Mouse (Mus musculus): ENCODE data around the gene Ppp2r2c. TPM values are rescaled to one million over a fixed set of nuclear protein-coding genes. Genes with fewer than 3 reads are reported as not detected.

Gene Ppp2r2c
- polyA plus RNA-seq, 1 experiment from 2014 or later, result 0.40 TPM

GRCm38 (mm10) chr5:36839602-36840001 lies 28.7 kb upstream of the Ppp2r2c start:
- H3K36me3 ChIP-seq (ENCODE audit: control insufficient read depth, insufficient read depth, low read length), result no peaks in the 10 kb centered on the region
- H3K4me3 ChIP-seq (ENCODE audit: low read length), result no peak overlapping the region
- no peaks in the 10 kb centered on the region for H3K9me3 ChIP-seq (ENCODE audit: control insufficient read depth, low read length)
- ATAC-seq, result no peak
- no peaks in the 10 kb centered on the region for H3K27me3 ChIP-seq (replicated peaks; ENCODE audit: control insufficient read depth, insufficient read depth, low read length)
- no peaks in the 10 kb centered on the region for H3K4me1 ChIP-seq (ENCODE audit: control insufficient read depth, insufficient read depth, low read length)
- no peak overlapping the region for H3K27ac ChIP-seq (ENCODE audit: low read length)
- no peak overlapping the region for H3K4me2 ChIP-seq (ENCODE audit: low read depth, low read length)
- no peak overlapping the region for H3K9ac ChIP-seq (ENCODE audit: low read depth, low read length)
- WGBS, result 58% methylated on average over 8 of the region's 8 CpGs

GRCm38 (mm10) chr5:36840092-36840491 lies 28.2 kb upstream of the Ppp2r2c start:
- Histone ChIP-seq H3K27ac (ENCODE audit: low read length) (no peak overlapping the region), H3K9ac (ENCODE audit: low read depth, low read length) (no peak overlapping the region), H3K36me3 (ENCODE audit: control insufficient read depth, insufficient read depth, low read length) (no peaks in the 10 kb centered on the region), H3K4me1 (ENCODE audit: control insufficient read depth, insufficient read depth, low read length) (no peaks in the 10 kb centered on the region), H3K27me3 (replicated peaks; ENCODE audit: control insufficient read depth, insufficient read depth, low read length) (no peaks in the 10 kb centered on the region), H3K4me2 (ENCODE audit: low read depth, low read length) (no peak overlapping the region), H3K9me3 (ENCODE audit: control insufficient read depth, low read length) (no peaks in the 10 kb centered on the region), H3K4me3 (ENCODE audit: low read length) (no peak overlapping the region)
- no peak for ATAC-seq
- 79% methylated on average over 7 of the region's 7 CpGs for WGBS

GRCm38 (mm10) chr5:36841701-36842100 lies 26.6 kb upstream of the Ppp2r2c start:
- 64% methylated on average over 1 of the region's 1 CpGs for WGBS

GRCm38 (mm10) chr5:36844490-36844889 lies 23.8 kb upstream of the Ppp2r2c start:
- ATAC-seq, result no peak
- Histone ChIP-seq H3K27me3 (replicated peaks; ENCODE audit: control insufficient read depth, insufficient read depth, low read length) (no peaks in the 10 kb centered on the region), H3K9me3 (ENCODE audit: control insufficient read depth, low read length) (no peaks in the 10 kb centered on the region), H3K4me1 (ENCODE audit: control insufficient read depth, insufficient read depth, low read length) (no peaks in the 10 kb centered on the region), H3K36me3 (ENCODE audit: control insufficient read depth, insufficient read depth, low read length) (no peaks in the 10 kb centered on the region), H3K4me3 (ENCODE audit: low read length) (no peak overlapping the region), H3K9ac (ENCODE audit: low read depth, low read length) (no peak overlapping the region), H3K4me2 (ENCODE audit: low read depth, low read length) (no peak overlapping the region), H3K27ac (ENCODE audit: low read length) (no peak overlapping the region)
- WGBS, result 75% methylated on average over 10 of the region's 10 CpGs

More at GRCm38 (mm10) chr5:36841701-36842100, 26.6 kb upstream of the Ppp2r2c start:
- Histone ChIP-seq H3K4me1 (ENCODE audit: control insufficient read depth, insufficient read depth, low read length) (no peaks in the 10 kb centered on the region), H3K27me3 (replicated peaks; ENCODE audit: control insufficient read depth, insufficient read depth, low read length) (no peaks in the 10 kb centered on the region), H3K36me3 (ENCODE audit: control insufficient read depth, insufficient read depth, low read length) (no peaks in the 10 kb centered on the region), H3K4me3 (ENCODE audit: low read length) (no peak overlapping the region), H3K27ac (ENCODE audit: low read length) (no peak overlapping the region), H3K9me3 (ENCODE audit: control insufficient read depth, low read length) (no peaks in the 10 kb centered on the region), H3K4me2 (ENCODE audit: low read depth, low read length) (no peak overlapping the region), H3K9ac (ENCODE audit: low read depth, low read length) (no peak overlapping the region)
- ATAC-seq, result no peak

GRCm38 (mm10) chr5:36851572-36851971 lies 16.7 kb upstream of the Ppp2r2c start:
- H3K9ac ChIP-seq (ENCODE audit: low read depth, low read length), result no peak overlapping the region
- no peak overlapping the region for H3K4me2 ChIP-seq (ENCODE audit: low read depth, low read length)
- no peak for ATAC-seq
- H3K36me3 ChIP-seq (ENCODE audit: control insufficient read depth, insufficient read depth, low read length), result no peaks in the 10 kb centered on the region
- no peak overlapping the region for H3K4me3 ChIP-seq (ENCODE audit: low read length)
- H3K9me3 ChIP-seq (ENCODE audit: control insufficient read depth, low read length), result no peaks in the 10 kb centered on the region
- WGBS, result 25% methylated on average over 4 of the region's 4 CpGs
- H3K27me3 ChIP-seq (replicated peaks; ENCODE audit: control insufficient read depth, insufficient read depth, low read length), result no peaks in the 10 kb centered on the region
- no peaks in the 10 kb centered on the region for H3K4me1 ChIP-seq (ENCODE audit: control insufficient read depth, insufficient read depth, low read length)
- no peak overlapping the region for H3K27ac ChIP-seq (ENCODE audit: low read length)

GRCm38 (mm10) chr5:36855180-36855579 lies 13.1 kb upstream of the Ppp2r2c start:
- Histone ChIP-seq H3K9ac (ENCODE audit: low read depth, low read length) (no peak overlapping the region), H3K27ac (ENCODE audit: low read length) (no peak overlapping the region), H3K27me3 (replicated peaks; ENCODE audit: control insufficient read depth, insufficient read depth, low read length) (no peaks in the 10 kb centered on the region; the same call in 1 of the 2 replicates), H3K4me1 (ENCODE audit: control insufficient read depth, insufficient read depth, low read length) (no peaks in the 10 kb centered on the region), H3K4me2 (ENCODE audit: low read depth, low read length) (no peak overlapping the region), H3K36me3 (ENCODE audit: control insufficient read depth, insufficient read depth, low read length) (no peaks in the 10 kb centered on the region), H3K4me3 (ENCODE audit: low read length) (no peak overlapping the region), H3K9me3 (ENCODE audit: control insufficient read depth, low read length) (no peaks in the 10 kb centered on the region)
- no peak for ATAC-seq
- WGBS, result 80% methylated on average over 3 of the region's 3 CpGs

- Histone ChIP-seq H3K27me3 (replicated peaks; ENCODE audit: control insufficient read depth, insufficient read depth, low read length) (no peaks in the 10 kb centered on the region; the same call in 1 of the 2 replicates), H3K9ac (ENCODE audit: low read depth, low read length) (no peak overlapping the region), H3K4me3 (ENCODE audit: low read length) (no peak overlapping the region), H3K36me3 (ENCODE audit: control insufficient read depth, insufficient read depth, low read length) (no peaks in the 10 kb centered on the region), H3K27ac (ENCODE audit: low read length) (no peak overlapping the region), H3K4me2 (ENCODE audit: low read depth, low read length) (no peak overlapping the region), H3K4me1 (ENCODE audit: control insufficient read depth, insufficient read depth, low read length) (no peaks in the 10 kb centered on the region), H3K9me3 (ENCODE audit: control insufficient read depth, low read length) (no peaks in the 10 kb centered on the region; the same call in 1 of the 2 replicates)
- WGBS, result 89% methylated on average over 7 of the region's 7 CpGs
- ATAC-seq, result no peak
Measured at GRCm38 (mm10) chr5:36856529-36856928, 11.8 kb upstream of the Ppp2r2c start.

GRCm38 (mm10) chr5:36857546-36857945 lies 10.8 kb upstream of the Ppp2r2c start:
- no peaks in the 10 kb centered on the region; the same call in 1 of the 2 replicates for H3K27me3 ChIP-seq (replicated peaks; ENCODE audit: control insufficient read depth, insufficient read depth, low read length)
- no peaks in the 10 kb centered on the region for H3K4me1 ChIP-seq (ENCODE audit: control insufficient read depth, insufficient read depth, low read length)
- no peak overlapping the region for H3K27ac ChIP-seq (ENCODE audit: low read length)
- H3K4me2 ChIP-seq (ENCODE audit: low read depth, low read length), result no peak overlapping the region
- H3K4me3 ChIP-seq (ENCODE audit: low read length), result no peak overlapping the region
- no peaks in the 10 kb centered on the region; the same call in 1 of the 2 replicates for H3K9me3 ChIP-seq (ENCODE audit: control insufficient read depth, low read length)
- ATAC-seq, result no peak
- no peaks in the 10 kb centered on the region for H3K36me3 ChIP-seq (ENCODE audit: control insufficient read depth, insufficient read depth, low read length)
- H3K9ac ChIP-seq (ENCODE audit: low read depth, low read length), result no peak overlapping the region
- WGBS, result 81% methylated on average over 5 of the region's 5 CpGs

- Histone ChIP-seq H3K9me3 (ENCODE audit: control insufficient read depth, low read length) (no peaks in the 10 kb centered on the region; the same call in 1 of the 2 replicates), H3K4me1 (ENCODE audit: control insufficient read depth, insufficient read depth, low read length) (no peaks in the 10 kb centered on the region), H3K4me2 (ENCODE audit: low read depth, low read length) (no peak overlapping the region), H3K27ac (ENCODE audit: low read length) (no peak overlapping the region), H3K27me3 (replicated peaks; ENCODE audit: control insufficient read depth, insufficient read depth, low read length) (peaks cover 10% of the 10 kb centered on the region; the same call in 1 of the 2 replicates), H3K36me3 (ENCODE audit: control insufficient read depth, insufficient read depth, low read length) (no peaks in the 10 kb centered on the region), H3K9ac (ENCODE audit: low read depth, low read length) (no peak overlapping the region), H3K4me3 (ENCODE audit: low read length) (no peak overlapping the region)
- ATAC-seq, result no peak
- WGBS, result 84% methylated on average over 2 of the region's 2 CpGs
Measured at GRCm38 (mm10) chr5:36861084-36861483, 7.2 kb upstream of the Ppp2r2c start.

- 67% methylated on average over 7 of the region's 7 CpGs for WGBS
- no peak overlapping the region for H3K4me2 ChIP-seq (ENCODE audit: low read depth, low read length)
- H3K27ac ChIP-seq (ENCODE audit: low read length), result no peak overlapping the region
- ATAC-seq, result no peak
- peaks cover 64% of the 10 kb centered on the region for H3K27me3 ChIP-seq (replicated peaks; ENCODE audit: control insufficient read depth, insufficient read depth, low read length)
- H3K36me3 ChIP-seq (ENCODE audit: control insufficient read depth, insufficient read depth, low read length), result no peaks in the 10 kb centered on the region
- no peak overlapping the region for H3K4me3 ChIP-seq (ENCODE audit: low read length)
- no peak overlapping the region for H3K9ac ChIP-seq (ENCODE audit: low read depth, low read length)
- no peaks in the 10 kb centered on the region for H3K9me3 ChIP-seq (ENCODE audit: control insufficient read depth, low read length)
- H3K4me1 ChIP-seq (ENCODE audit: control insufficient read depth, insufficient read depth, low read length), result no peaks in the 10 kb centered on the region
Measured at GRCm38 (mm10) chr5:36866701-36867250, 1.5 kb upstream of the Ppp2r2c start.
